Mouse (Mus musculus): ENCODE results near the gene Rnls.

- TF ChIP-seq CTCF (IDR thresholded peaks at IDR 0.05; ENCODE audit: insufficient read depth, low read length) (no peak), POLR2A (IDR thresholded peaks at IDR 0.05; ENCODE audit: borderline replicate concordance, extremely low read depth, low read depth, low read length) (no peak)
Measured at GRCm38 (mm10) chr19:33092575-33092974, 299.5 kb downstream of the Rnls start.

Measured in lung, adult 2 months (tissue).